Mouse (Mus musculus) forebrain, embryonic 11.5 days (tissue): Measurements from ENCODE around the gene Bcar1. TPM values are rescaled to one million over a fixed set of nuclear protein-coding genes. Genes with fewer than 3 reads are reported as not detected.
A peak's percentile ranks its signal among the peaks of the same experiment; 100 is the strongest.

Source experiments
- ATAC-seq: fragments of 200-750 bp; cut with Nextera tagmentation; replicated peaks from 2 replicates; pipeline ENCODE4 v1.8.0; 2017; ENCODE audit warnings: moderate TSS enrichment; ENCODE audit not compliant: low FRiP score
- DNase-seq: peaks from one replicate; pipeline ENCODE4 v3.0.0-alpha.2; 2017; ENCODE audit warnings: low spot score
- H3K27ac ChIP-seq: fragments of 300-500 bp; sonication (generic); 2 replicates; pipeline ENCODE4 v1.5.1; 2014; ENCODE audit warnings: low read depth, low read length
- H3K27me3 ChIP-seq: fragments of 300-500 bp; sonication (generic); 2 replicates; pipeline ENCODE4 v1.6.1; 2014; ENCODE audit warnings: mild to moderate bottlenecking, low read length, mixed read lengths; ENCODE audit not compliant: control insufficient read depth, insufficient read depth
- H3K36me3 ChIP-seq: fragments of 300-500 bp; sonication (generic); 2 replicates; pipeline ENCODE4 v1.6.1; 2014; ENCODE audit warnings: mild to moderate bottlenecking, low read length, moderate library complexity, mixed read lengths; ENCODE audit not compliant: control insufficient read depth, insufficient read depth
- H3K4me1 ChIP-seq: fragments of 300-500 bp; sonication (generic); replicated peaks from 2 replicates; pipeline ENCODE4 v1.6.1; 2014; ENCODE audit warnings: low read length, mixed read lengths; ENCODE audit not compliant: control insufficient read depth, insufficient read depth
- H3K4me2 ChIP-seq: fragments of 300-500 bp; sonication (generic); 2 replicates; pipeline ENCODE4 v1.6.1; 2014; ENCODE audit warnings: low read depth, mild to moderate bottlenecking, low read length, moderate library complexity, mixed read lengths; ENCODE audit not compliant: severe bottlenecking
- H3K4me3 ChIP-seq: fragments of 300-500 bp; sonication (generic); 2 replicates; pipeline ENCODE4 v1.5.1; 2014; ENCODE audit warnings: low read depth, low read length
- H3K9ac ChIP-seq: fragments of 300-500 bp; sonication (generic); 2 replicates; pipeline ENCODE4 v1.6.1; 2014; ENCODE audit warnings: low read length
- H3K9me3 ChIP-seq: fragments of 300-500 bp; sonication (generic); 2 replicates; pipeline ENCODE4 v1.6.1; 2016; ENCODE audit warnings: low read length, mixed read lengths; ENCODE audit not compliant: control insufficient read depth
- WGBS: fragments of 180-500 bp; shearing (Covaris S2); extraction: QIAGEN DNeasy Blood & Tissue Kit; methylation state at CpG from one replicate; pipeline ENCODE4 v1.1.7; 2014; 5-methylcytosine and 5-hydroxymethylcytosine counted together
- polyA plus RNA-seq: library from polyadenylated mRNA; unstranded; fragments of >200 nt; fragmentation: Nextera tagmentation; extraction: Ambion mirVana; gene quantifications from 2 replicates; pipeline ENCODE4 v1.2.1, GENCODE M21; 2014

Gene Bcar1
- polyA plus RNA-seq, 1 experiment from 2014 or later = 60.1 TPM

- Histone ChIP-seq H3K27ac (no peak overlapping the region), H3K4me2 (no peak overlapping the region), H3K4me3 (no peak overlapping the region), H3K4me1 (peaks cover 26% of the 10 kb centered on the region), H3K9me3 (no peaks in the 10 kb centered on the region), H3K27me3 (no peaks in the 10 kb centered on the region), H3K9ac (no peak overlapping the region), H3K36me3 (no peaks in the 10 kb centered on the region)
- WGBS = 72% methylated on average over 7 of the region's 7 CpGs
- peak; percentile 43 for DNase-seq
- no peak for ATAC-seq
Observed at GRCm38 (mm10) chr8:111740301-111740711, 3.3 kb downstream of the Bcar1 start.

GRCm38 (mm10) chr8:111739604-111740003, 4.0 kb downstream of the Bcar1 start:
- ATAC-seq (no peak), DNase-seq (peak; percentile 50)
- Histone ChIP-seq H3K27ac (no peak overlapping the region), H3K9ac (no peak overlapping the region), H3K36me3 (no peaks in the 10 kb centered on the region), H3K4me2 (no peak overlapping the region), H3K9me3 (no peaks in the 10 kb centered on the region), H3K4me3 (no peak overlapping the region), H3K27me3 (no peaks in the 10 kb centered on the region), H3K4me1 (peaks cover 33% of the 10 kb centered on the region)
- whole genome bisulfite sequencing = 48% methylated on average over 7 of the region's 7 CpGs

- Histone ChIP-seq H3K4me1 (peaks cover 38% of the 10 kb centered on the region), H3K4me3 (no peak overlapping the region), H3K36me3 (no peaks in the 10 kb centered on the region), H3K27me3 (no peaks in the 10 kb centered on the region), H3K9ac (no peak overlapping the region), H3K27ac (no peak overlapping the region), H3K9me3 (no peaks in the 10 kb centered on the region), H3K4me2 (no peak overlapping the region)
- no peak for ATAC-seq
- 78% methylated on average over 6 of the region's 6 CpGs for WGBS
- peak; percentile 25 for DNase-seq
Observed at GRCm38 (mm10) chr8:111738867-111739266, 4.7 kb downstream of the Bcar1 start.

- Histone ChIP-seq H3K36me3 (no peaks in the 10 kb centered on the region), H3K27me3 (no peaks in the 10 kb centered on the region), H3K9me3 (no peaks in the 10 kb centered on the region), H3K9ac (no peak overlapping the region), H3K4me2 (no peak overlapping the region), H3K4me1 (peaks cover 39% of the 10 kb centered on the region), H3K4me3 (no peak overlapping the region), H3K27ac (no peak overlapping the region; the same call in 1 of the 2 replicates)
- 68% methylated on average over 7 of the region's 7 CpGs for WGBS
- ATAC-seq (no peak), DNase-seq (peak; percentile 51)
Observed at GRCm38 (mm10) chr8:111736321-111736720, 7.3 kb downstream of the Bcar1 start.

- no peaks in the 10 kb centered on the region for H3K36me3 ChIP-seq
- H3K27me3 ChIP-seq = no peaks in the 10 kb centered on the region
- H3K4me2 ChIP-seq = no peak overlapping the region
- H3K4me1 ChIP-seq = peaks cover 44% of the 10 kb centered on the region
- 70% methylated on average over 4 of the region's 4 CpGs for WGBS
- no peak overlapping the region for H3K9ac ChIP-seq
- H3K9me3 ChIP-seq = no peaks in the 10 kb centered on the region
- H3K4me3 ChIP-seq = no peak overlapping the region
- DNase-seq (no peak), ATAC-seq (no peak)
- no peak overlapping the region for H3K27ac ChIP-seq
Observed at GRCm38 (mm10) chr8:111735791-111736190, 7.8 kb downstream of the Bcar1 start.

GRCm38 (mm10) chr8:111735335-111735761, 8.3 kb downstream of the Bcar1 start:
- H3K27ac ChIP-seq = no peak overlapping the region
- no peaks in the 10 kb centered on the region for H3K36me3 ChIP-seq
- H3K27me3 ChIP-seq = no peaks in the 10 kb centered on the region
- no peak overlapping the region for H3K9ac ChIP-seq
- peaks cover 46% of the 10 kb centered on the region for H3K4me1 ChIP-seq
- no peak overlapping the region for H3K4me2 ChIP-seq
- WGBS = 64% methylated on average over 8 of the region's 8 CpGs
- no peak for ATAC-seq
- DNase-seq = peak; percentile 51
- no peak overlapping the region for H3K4me3 ChIP-seq
- no peaks in the 10 kb centered on the region for H3K9me3 ChIP-seq

- Histone ChIP-seq H3K4me2 (no peak overlapping the region), H3K27me3 (no peaks in the 10 kb centered on the region), H3K9me3 (no peaks in the 10 kb centered on the region), H3K4me1 (peaks cover 50% of the 10 kb centered on the region), H3K9ac (no peak overlapping the region), H3K4me3 (no peak overlapping the region), H3K36me3 (no peaks in the 10 kb centered on the region), H3K27ac (0 out of 2 replicates have a peak overlapping the region, but pooled peaks have one; percentile 18)
- 50% methylated on average over 6 of the region's 6 CpGs for WGBS
- ATAC-seq (no peak), DNase-seq (peak; percentile 33)
Observed at GRCm38 (mm10) chr8:111734244-111734960, 9.2 kb downstream of the Bcar1 start.

GRCm38 (mm10) chr8:111733581-111734243, 9.9 kb downstream of the Bcar1 start:
- H3K9me3 ChIP-seq = no peaks in the 10 kb centered on the region
- ATAC-seq = no peak
- no peaks in the 10 kb centered on the region for H3K27me3 ChIP-seq
- peaks cover 48% of the 10 kb centered on the region for H3K4me1 ChIP-seq
- no peaks in the 10 kb centered on the region for H3K36me3 ChIP-seq
- H3K4me2 ChIP-seq = no peak overlapping the region
- no peak overlapping the region for H3K4me3 ChIP-seq
- H3K27ac ChIP-seq = no peak overlapping the region
- under 1% methylated on average over 5 of the region's 5 CpGs for WGBS
- peak; percentile 51 for DNase-seq
- no peak overlapping the region for H3K9ac ChIP-seq
